Mouse (Mus musculus): ENCODE measurements around the gene Kcnip4. TPM values are rescaled to one million over a fixed set of nuclear protein-coding genes. Genes with fewer than 3 reads are reported as not detected.

Gene Kcnip4
- polyA plus RNA-seq, 2 experiments: 2.1 to 3.7 TPM

GRCm38 (mm10) chr5:49201164-49201756 is 323.4 kb downstream of the Kcnip4 start:
- H3K36me3 ChIP-seq (ENCODE audit: control insufficient read depth, insufficient read depth, low read length): no peaks in the 10 kb centered on the region
- ATAC-seq (ENCODE audit: low FRiP score, low read depth) (no peak), DNase-seq (ENCODE audit: low spot score) (no peak)
- no peak overlapping the region for H3K27ac ChIP-seq (replicated peaks; ENCODE audit: low read depth, low read length)
- H3K27me3 ChIP-seq (ENCODE audit: control insufficient read depth, insufficient read depth, low read length): no peaks in the 10 kb centered on the region
- H3K4me3 ChIP-seq (replicated peaks; ENCODE audit: low read length): no peak overlapping the region
- no peak overlapping the region for H3K9ac ChIP-seq (ENCODE audit: low read depth, low read length, severe bottlenecking)
- no peak for TF ChIP-seq POLR2A (IDR thresholded peaks at IDR 0.05; ENCODE audit: borderline replicate concordance, extremely low read depth, insufficient read depth, insufficient read length)
- no peak overlapping the region for H3K4me2 ChIP-seq (replicated peaks; ENCODE audit: low read depth, low read length, severe bottlenecking)
- no peaks in the 10 kb centered on the region for H3K9me3 ChIP-seq (ENCODE audit: control insufficient read depth, low read length)
- WGBS: 57% methylated on average over 4 of the region's 4 CpGs
- no peaks in the 10 kb centered on the region for H3K4me1 ChIP-seq (ENCODE audit: control insufficient read depth, insufficient read depth, low read length)

GRCm38 (mm10) chr5:49188236-49188635 is 336.5 kb downstream of the Kcnip4 start:
- Histone ChIP-seq H3K27ac (replicated peaks; ENCODE audit: low read depth, low read length) (no peak overlapping the region), H3K4me2 (replicated peaks; ENCODE audit: low read depth, low read length, severe bottlenecking) (no peak overlapping the region), H3K4me1 (ENCODE audit: control insufficient read depth, insufficient read depth, low read length) (no peaks in the 10 kb centered on the region), H3K9me3 (ENCODE audit: control insufficient read depth, low read length) (no peaks in the 10 kb centered on the region), H3K27me3 (ENCODE audit: control insufficient read depth, insufficient read depth, low read length) (no peaks in the 10 kb centered on the region), H3K9ac (ENCODE audit: low read depth, low read length, severe bottlenecking) (no peak overlapping the region), H3K36me3 (ENCODE audit: control insufficient read depth, insufficient read depth, low read length) (no peaks in the 10 kb centered on the region), H3K4me3 (replicated peaks; ENCODE audit: low read length) (no peak overlapping the region)
- no peak for ATAC-seq (ENCODE audit: low FRiP score, low read depth)
- no peak for TF ChIP-seq POLR2A (IDR thresholded peaks at IDR 0.05; ENCODE audit: borderline replicate concordance, extremely low read depth, insufficient read depth, insufficient read length)
- WGBS: 68% methylated on average over 1 of the region's 1 CpGs
- DNase-seq (ENCODE audit: low spot score): no peak

- no peak overlapping the region for H3K27ac ChIP-seq (replicated peaks; ENCODE audit: low read depth, low read length)
- H3K9me3 ChIP-seq (ENCODE audit: control insufficient read depth, low read length): no peaks in the 10 kb centered on the region
- H3K27me3 ChIP-seq (ENCODE audit: control insufficient read depth, insufficient read depth, low read length): no peaks in the 10 kb centered on the region
- no peaks in the 10 kb centered on the region for H3K36me3 ChIP-seq (ENCODE audit: control insufficient read depth, insufficient read depth, low read length)
- no peak for DNase-seq (ENCODE audit: low spot score)
- H3K4me2 ChIP-seq (replicated peaks; ENCODE audit: low read depth, low read length, severe bottlenecking): no peak overlapping the region
- no peak for ATAC-seq (ENCODE audit: low FRiP score, low read depth)
- no peak for TF ChIP-seq POLR2A (IDR thresholded peaks at IDR 0.05; ENCODE audit: borderline replicate concordance, extremely low read depth, insufficient read depth, insufficient read length)
- H3K4me1 ChIP-seq (ENCODE audit: control insufficient read depth, insufficient read depth, low read length): no peaks in the 10 kb centered on the region
- H3K4me3 ChIP-seq (replicated peaks; ENCODE audit: low read length): no peak overlapping the region
- WGBS: 78% methylated on average over 2 of the region's 2 CpGs
- H3K9ac ChIP-seq (ENCODE audit: low read depth, low read length, severe bottlenecking): no peak overlapping the region
Measured at GRCm38 (mm10) chr5:49150116-49150811, 374.4 kb downstream of the Kcnip4 start.

- DNase-seq (ENCODE audit: low spot score) (no peak), ATAC-seq (ENCODE audit: low FRiP score, low read depth) (no peak)
- Histone ChIP-seq H3K9me3 (ENCODE audit: control insufficient read depth, low read length) (no peaks in the 10 kb centered on the region), H3K27ac (replicated peaks; ENCODE audit: low read depth, low read length) (no peak overlapping the region), H3K9ac (ENCODE audit: low read depth, low read length, severe bottlenecking) (no peak overlapping the region), H3K4me1 (ENCODE audit: control insufficient read depth, insufficient read depth, low read length) (no peaks in the 10 kb centered on the region), H3K27me3 (ENCODE audit: control insufficient read depth, insufficient read depth, low read length) (no peaks in the 10 kb centered on the region), H3K36me3 (ENCODE audit: control insufficient read depth, insufficient read depth, low read length) (no peaks in the 10 kb centered on the region), H3K4me3 (replicated peaks; ENCODE audit: low read length) (no peak overlapping the region), H3K4me2 (replicated peaks; ENCODE audit: low read depth, low read length, severe bottlenecking) (no peak overlapping the region)
- 89% methylated on average over 2 of the region's 2 CpGs for WGBS
- TF ChIP-seq POLR2A (IDR thresholded peaks at IDR 0.05; ENCODE audit: borderline replicate concordance, extremely low read depth, insufficient read depth, insufficient read length): no peak
Measured at GRCm38 (mm10) chr5:49149684-49150083, 375.0 kb downstream of the Kcnip4 start.

GRCm38 (mm10) chr5:49095432-49095831 is 429.3 kb downstream of the Kcnip4 start:
- TF ChIP-seq POLR2A (IDR thresholded peaks at IDR 0.05; ENCODE audit: borderline replicate concordance, extremely low read depth, insufficient read depth, insufficient read length): no peak
- Histone ChIP-seq H3K27ac (replicated peaks; ENCODE audit: low read depth, low read length) (no peak overlapping the region), H3K9ac (ENCODE audit: low read depth, low read length, severe bottlenecking) (no peak overlapping the region), H3K9me3 (ENCODE audit: control insufficient read depth, low read length) (no peaks in the 10 kb centered on the region), H3K27me3 (ENCODE audit: control insufficient read depth, insufficient read depth, low read length) (no peaks in the 10 kb centered on the region), H3K4me3 (replicated peaks; ENCODE audit: low read length) (no peak overlapping the region), H3K4me2 (replicated peaks; ENCODE audit: low read depth, low read length, severe bottlenecking) (no peak overlapping the region), H3K36me3 (ENCODE audit: control insufficient read depth, insufficient read depth, low read length) (no peaks in the 10 kb centered on the region), H3K4me1 (ENCODE audit: control insufficient read depth, insufficient read depth, low read length) (no peaks in the 10 kb centered on the region)
- no peak for ATAC-seq (ENCODE audit: low FRiP score, low read depth)
- WGBS: 85% methylated on average over 5 of the region's 5 CpGs
- DNase-seq (ENCODE audit: low spot score): no peak
